Mouse (Mus musculus): ENCODE measurements around the gene Alad.
"Not testable (repeated sequence)": the region's sequence is repeated elsewhere in the genome, so short reads cannot be mapped to it uniquely, and the experiment has no call there.

Alad gene

DNA sequence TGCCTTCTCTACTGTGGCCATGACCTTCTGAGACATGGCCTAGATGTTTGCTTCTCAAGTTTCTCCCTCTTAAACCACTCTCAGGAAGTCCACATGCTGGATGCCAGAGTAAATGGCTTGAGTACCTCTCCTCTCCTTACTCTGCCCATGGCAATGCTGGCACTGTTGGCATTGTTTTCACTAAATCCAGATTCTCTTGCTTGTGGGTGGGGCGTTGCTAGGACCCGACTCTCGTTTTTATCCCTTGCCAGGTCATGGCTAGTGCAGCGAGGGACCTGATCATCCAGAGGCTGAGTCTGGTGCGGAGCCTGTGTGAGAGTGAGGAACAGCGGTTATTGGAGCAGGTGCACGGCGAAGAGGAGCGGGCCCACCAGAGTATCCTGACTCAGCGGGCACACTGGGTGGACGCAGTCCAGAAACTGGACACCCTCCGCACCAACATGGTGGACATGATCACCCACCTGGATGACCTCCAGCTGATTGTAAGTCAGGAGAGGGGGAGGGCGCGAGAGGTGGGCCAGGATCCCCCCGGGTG lies 33.5 kb downstream of the Alad start:
- DNase-seq (ENCODE audit: low spot score): no peak

DNA sequence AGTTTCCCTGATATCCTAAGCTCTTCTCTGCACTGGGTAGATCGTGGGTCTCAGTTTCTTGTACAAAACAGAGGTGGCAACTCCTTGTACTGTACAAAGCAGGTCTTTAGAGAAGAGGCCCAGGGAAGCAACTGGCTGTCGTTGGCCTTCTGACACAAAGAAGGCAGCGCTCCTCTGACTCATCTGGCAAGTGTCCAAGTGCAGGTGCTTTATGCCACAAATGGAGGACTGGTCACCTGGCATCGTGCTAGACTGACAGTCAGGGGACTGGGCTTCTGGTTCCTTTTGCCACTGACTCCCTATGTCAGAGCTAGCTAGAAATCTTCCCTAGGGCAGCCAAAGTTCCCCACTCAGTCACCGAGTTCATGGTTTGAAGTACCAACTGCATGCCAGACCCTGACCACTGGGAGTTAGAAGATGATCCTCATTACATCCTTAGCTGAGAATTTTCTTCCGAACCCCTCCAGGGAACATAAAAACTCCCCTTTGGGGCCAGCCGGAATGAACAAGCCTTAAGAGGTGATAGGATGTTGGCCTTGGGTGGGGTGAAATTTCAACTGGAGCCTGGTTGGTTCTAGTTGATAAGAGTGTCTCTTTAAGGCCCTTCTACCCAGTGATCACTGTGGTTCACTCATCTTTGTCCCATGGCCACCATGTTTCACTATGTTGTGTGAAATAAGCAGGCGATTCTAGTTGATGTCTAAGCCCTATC lies 34.1 kb downstream of the Alad start:
- DNase-seq (ENCODE audit: low spot score): no peak

DNA sequence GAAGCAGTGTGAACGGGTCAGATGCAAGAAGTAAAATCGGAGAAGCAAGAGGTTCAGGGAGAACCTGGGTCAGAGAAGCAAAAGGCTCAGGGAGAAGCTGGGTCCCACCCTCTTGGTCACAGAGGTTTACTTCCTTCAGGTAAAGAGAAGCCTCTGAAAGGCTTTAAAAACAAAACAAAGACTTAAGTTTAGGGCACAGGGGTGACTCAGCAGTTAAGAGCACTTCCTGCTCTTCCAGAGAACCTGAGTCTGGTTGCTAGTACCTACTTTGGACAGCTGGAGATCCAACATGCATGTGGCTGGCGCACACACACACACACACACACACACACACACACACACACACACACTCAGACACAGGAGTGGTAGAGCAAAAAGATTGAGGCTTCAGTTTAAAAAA lies 34.8 kb downstream of the Alad start:
- DNase-seq (ENCODE audit: low spot score): no peak

DNA sequence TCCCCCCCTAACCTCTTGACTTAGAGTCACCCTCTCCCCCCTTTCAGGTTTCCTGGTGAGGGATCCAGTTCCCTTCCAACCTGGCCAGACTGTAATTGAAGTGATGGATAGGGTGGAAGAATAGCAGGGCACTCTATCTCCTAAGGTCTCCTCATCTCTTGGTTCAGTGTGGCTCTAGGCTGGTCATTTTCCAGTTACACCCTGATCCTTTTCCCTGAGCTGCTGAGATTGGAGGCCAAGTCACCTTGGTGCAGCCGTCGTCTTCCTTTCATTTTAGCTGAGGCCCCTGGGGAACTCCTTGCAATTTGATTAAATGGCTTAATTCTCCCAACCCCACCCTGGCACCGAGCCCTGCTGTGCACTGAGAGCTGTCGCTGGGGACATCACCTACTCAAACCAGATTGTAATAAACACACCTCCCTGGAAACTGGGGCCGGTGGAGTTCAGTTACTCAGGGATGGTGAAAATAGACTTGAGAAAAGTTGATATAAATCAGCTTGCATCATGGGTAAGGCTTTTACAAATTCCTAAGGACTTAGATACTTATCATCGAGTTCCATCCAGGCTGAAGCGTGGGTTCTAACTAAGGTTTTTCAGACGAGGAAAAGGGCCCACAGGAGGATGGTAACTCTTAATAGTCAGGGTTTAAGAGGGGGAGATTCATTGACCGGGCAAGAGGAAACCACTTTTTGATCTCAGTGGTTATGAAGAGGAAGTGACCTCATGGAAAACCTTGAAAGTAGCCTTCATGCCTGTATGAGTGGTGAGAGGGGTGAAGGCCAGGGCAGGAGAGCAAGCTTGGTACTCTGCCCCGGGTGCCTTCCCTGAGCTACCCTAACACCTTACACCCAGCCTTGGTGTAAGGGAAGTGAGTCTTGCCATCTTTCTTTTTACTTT lies 38.8 kb downstream of the Alad start:
- no peak for DNase-seq (ENCODE audit: low spot score)

DNA sequence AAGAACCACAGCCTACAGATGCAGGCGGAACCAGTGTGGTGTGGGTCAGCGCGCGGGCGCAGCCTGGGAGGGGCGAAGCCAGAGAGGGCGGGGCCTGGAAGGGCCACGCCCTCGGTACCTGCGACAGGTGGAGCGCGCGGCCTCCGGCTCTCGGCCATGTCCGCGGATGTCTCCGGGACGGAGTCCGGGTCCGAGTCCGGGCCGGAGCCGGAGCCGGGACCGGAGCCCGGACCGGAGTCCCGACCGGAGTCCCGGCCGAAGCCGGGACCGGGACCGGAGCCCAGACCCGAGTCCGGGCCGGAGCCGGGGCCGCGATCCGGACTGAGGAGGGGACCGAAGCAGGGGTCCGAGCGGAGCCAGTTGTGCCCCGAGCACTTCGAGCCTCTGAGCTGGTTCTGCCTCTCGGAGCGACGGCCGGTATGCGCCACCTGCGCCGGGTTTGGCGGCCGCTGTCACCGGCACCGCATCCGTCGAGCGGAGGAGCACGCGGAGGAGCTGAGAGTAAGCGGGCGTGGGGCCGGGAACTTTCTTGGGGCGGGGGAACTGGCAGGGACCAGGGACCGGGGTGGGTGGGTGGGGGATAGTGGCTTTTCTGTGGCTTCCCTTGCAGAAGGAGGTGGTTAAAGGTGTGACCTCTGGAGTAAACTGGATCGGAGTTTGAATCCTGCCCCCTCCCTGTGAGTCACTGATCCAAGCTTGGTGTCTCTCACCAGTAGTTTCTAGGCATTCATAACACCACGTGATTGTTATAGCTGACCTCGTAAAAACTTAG lies 39.6 kb downstream of the Alad start, which contains the start of gene Bspry:
Gene Bspry, plus strand, starts transcription at position 117 of the 772 bp plus-strand sequence.
- DNase-seq (ENCODE audit: low spot score): peak; percentile 47

DNA sequence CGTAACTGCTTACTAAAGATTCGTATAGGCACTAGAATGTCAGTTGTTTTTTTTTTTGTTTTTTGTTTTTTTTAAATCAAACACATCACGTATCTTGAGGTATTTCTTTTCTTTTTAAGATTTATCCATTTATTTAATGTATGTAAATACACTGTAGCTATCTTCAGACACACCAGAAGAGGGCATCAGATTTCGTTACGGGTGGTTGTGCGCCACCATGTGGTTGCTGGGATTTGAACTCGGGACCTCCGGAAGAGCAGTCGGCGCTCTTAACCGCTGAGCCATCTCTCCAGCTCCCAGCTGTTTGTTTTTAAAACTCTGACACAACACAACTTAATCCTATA lies 40.2 kb downstream of the Alad start:
- DNase-seq (ENCODE audit: low spot score): not testable (repeated sequence)

DNA sequence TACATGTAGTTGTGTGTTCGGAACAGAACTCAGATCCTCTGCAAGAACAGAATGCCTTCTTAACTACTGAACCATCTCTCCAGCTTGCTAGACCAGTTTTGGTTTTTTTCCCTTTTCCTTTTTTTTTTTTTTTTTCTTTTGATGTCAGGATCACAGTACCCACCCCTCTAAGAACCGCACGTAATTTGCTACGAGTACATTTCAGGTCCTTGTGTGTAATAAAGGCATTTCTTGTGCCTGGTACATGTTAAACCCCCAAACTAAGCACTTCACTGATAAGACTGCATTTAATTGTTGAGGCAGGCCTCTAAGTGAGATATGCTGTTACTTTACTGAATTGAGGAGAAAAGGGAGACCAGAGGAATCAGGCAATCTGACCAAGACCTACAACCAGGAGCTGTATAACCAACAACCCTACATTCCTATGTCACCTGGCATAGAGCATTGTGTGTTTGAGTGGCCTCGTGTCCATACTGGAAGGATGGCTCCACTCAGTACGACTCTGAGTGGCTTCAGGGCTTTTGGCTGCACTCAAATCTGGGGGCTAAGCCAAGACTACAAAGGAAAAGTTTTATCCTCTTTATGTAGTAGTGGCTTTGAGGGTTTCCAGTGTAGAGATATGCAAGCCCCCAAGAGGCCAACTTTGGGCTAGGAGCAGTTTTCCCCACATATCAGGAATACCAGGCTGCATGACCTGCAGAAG lies 42.0 kb downstream of the Alad start:
- DNase-seq (ENCODE audit: low spot score): no peak

DNA sequence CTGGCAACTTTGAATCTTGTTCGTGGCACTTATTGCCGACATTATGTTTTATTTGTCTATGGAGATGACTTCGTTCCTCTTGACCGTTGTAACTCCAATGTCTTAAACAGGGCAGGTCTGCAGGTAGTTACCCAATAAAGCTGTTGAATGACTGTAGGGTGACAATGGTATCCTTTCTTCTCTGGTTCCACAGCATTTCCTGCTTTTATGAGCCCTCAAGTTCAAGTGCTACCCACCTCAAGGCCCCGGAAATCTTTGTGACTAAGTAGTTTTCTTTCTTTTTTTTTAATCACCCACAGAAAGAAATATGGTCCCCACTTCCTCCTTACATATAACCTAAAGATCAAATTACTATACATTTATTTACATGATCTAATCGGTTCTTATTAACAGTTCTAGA lies 43.9 kb downstream of the Alad start:
- no peak for DNase-seq (ENCODE audit: low spot score)

DNA sequence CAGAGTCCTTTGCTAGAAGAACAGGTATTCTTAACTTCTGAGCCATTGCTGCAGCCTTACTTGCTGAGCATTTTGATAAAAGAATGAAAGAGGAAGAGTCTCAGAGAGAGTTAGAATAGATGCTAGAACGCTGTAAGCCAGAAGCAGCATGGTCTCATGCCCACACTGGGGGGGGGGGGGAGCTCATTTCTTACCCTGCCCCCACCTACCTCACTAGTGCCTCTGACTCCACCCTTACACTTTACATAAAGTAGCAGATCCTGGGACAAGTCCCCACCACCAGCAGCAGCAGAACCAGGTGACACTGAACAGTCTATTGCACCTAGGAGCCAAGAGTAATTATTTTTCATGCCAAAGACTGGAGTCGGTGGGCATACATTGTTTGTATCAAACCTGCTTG lies 44.6 kb downstream of the Alad start:
- DNase-seq (ENCODE audit: low spot score): no peak

DNA sequence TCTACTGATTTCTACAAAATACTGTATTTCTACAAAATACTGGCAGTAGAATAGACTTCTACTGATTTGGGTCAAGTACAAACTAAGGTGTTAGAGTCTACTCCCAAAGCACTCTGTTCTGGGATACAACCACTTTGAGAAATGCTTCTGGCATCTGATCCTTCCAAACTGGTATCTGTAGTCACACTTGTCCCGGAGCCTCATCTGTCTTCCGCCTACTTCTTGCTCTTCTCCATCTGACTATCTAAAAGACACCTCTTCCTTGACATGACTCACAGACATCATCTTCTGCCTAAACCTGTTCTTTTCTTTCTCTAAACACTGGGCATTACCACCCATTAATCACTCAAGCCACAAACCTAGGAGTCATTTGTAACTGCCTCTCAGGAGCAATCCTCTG lies 47.6 kb downstream of the Alad start:
- no peak for DNase-seq (ENCODE audit: low spot score)

DNA sequence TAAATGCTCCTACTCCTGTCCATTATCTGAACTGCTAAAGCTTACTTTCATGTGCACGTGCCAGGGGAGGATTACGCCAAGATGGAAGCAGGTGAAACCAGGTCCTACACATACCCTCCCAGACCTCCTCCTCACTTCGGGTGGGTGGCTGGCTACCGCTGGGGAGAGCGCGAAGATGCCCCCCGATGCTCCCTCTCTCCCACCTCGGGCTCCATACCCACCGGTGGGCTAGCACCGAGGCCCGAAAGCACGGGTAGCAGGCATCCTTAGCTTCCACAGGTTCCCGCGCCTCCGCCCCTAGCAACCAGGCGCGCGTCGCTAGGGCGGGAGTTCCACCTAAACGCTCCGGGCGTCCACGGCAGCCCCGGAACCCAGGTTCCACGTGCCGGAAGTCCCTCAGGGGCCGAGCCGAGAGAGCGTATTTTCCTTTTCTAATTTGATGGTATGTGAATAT lies 49.1 kb downstream of the Alad start, which contains the start of gene Wdr31:
Gene Wdr31, minus strand, starts transcription at position 299 of the 454 bp plus-strand sequence.
- DNase-seq (ENCODE audit: low spot score): peak; percentile 86

DNA sequence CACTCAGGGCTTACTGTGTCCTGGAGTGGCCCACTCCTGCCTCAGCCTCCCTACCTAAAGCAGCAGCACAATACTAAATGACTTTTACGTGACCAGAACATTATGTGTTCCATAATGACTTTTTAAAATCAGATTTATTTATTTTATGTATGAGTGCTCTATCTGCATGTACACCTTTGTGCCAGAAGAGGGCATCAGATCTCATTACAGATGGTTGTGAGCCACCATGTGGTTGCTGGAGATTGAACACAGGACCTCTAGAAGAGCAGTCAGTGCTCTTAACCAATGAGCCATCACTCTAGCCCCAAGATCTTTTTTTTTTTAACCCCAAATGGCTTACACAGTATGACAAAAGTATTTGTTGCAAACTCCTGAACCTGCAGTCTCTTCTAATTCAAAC lies 51.6 kb downstream of the Alad start:
- DNase-seq (ENCODE audit: low spot score): no peak

DNA sequence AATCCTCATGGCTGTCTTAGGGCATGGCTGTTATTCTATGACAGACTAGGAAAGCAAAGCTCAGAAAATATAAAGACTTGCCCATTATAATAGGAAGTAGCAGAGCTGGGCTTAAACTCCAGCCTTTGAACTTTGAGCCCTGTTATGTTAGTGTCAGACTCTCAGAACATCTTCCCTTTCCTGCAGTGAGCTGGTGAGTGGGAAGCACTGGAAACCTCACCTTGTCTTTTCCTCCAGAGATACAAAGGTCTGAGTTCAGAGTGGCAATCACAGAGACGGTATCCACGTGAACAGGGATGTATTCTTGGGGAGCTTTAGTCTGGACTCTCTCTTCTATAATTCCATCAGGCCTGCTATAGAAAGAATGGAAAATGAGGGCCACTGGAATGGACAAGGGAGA lies 56.6 kb downstream of the Alad start:
- DNase-seq (ENCODE audit: low spot score): no peak

DNA sequence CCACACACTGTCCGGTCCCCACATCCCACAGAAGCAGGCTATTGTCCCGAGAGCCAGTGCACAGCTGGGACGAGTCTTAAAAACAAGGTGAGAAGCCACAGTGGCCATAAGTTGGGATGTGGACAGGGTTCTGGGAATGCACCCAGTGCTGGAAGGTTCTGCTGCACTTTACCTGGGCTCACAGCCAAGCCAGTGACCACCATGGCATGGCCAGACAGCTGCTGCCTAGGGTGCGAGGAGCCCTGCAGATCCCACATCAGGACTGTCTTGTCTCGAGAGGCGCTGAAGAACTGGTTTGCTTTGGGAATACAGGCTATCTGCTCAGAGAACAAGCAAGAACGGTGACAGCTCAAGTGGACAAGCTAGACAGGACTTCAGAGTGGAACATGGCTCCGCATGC lies 59.4 kb downstream of the Alad start:
- no peak for DNase-seq (ENCODE audit: low spot score)

All from embryo, embryonic 10 days (tissue).